Mouse (Mus musculus): ENCODE results near the gene Adgrl3. TPM values are rescaled to one million over a fixed set of nuclear protein-coding genes. Genes with fewer than 3 reads are reported as not detected.
"Not testable (repeated sequence)": the region's sequence is repeated elsewhere in the genome, so short reads cannot be mapped to it uniquely, and the experiment has no call there.

Adgrl3 gene
- polyA plus RNA-seq, 1 experiment from 2014 or later, result 24.5 TPM

DNA sequence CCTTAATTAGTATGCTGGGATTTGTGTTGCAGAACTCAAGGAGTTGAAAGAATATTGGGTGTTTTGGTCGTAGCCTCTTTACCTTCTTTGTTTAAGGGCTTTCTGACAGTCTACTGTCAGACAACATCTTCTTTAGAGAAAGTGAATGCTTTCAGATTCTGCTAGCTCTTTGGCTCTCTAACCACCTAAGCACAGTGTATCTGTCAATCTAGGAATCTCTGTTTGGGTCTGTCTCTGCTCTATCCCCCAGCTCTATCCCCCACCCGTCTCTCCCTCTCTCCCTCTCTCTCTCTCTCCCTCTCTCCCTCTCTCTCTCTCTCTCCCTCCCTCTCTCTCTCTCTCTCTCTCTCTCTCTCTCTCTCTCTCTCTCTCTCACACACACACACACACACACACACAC is 535.2 kb downstream of the Adgrl3 start:
- not testable (repeated sequence) for H3K4me1 ChIP-seq (ENCODE audit: control insufficient read depth, insufficient read depth, low read length); H3K4me3 ChIP-seq (ENCODE audit: low read depth, low read length); H3K9me3 ChIP-seq (replicated peaks; ENCODE audit: control insufficient read depth, low read length); H3K36me3 ChIP-seq (ENCODE audit: control insufficient read depth, insufficient read depth, low read length); H3K27me3 ChIP-seq (replicated peaks; ENCODE audit: control insufficient read depth, insufficient read depth, low read length); H3K4me2 ChIP-seq (ENCODE audit: low read length); ATAC-seq; H3K27ac ChIP-seq (ENCODE audit: low read depth, low read length); DNase-seq (ENCODE audit: low spot score); H3K9ac ChIP-seq (ENCODE audit: low read length)
- WGBS, result 44% methylated on average over 2 of the region's 2 CpGs

GRCm38 (mm10) chr5:81556008-81556407 is 536.1 kb downstream of the Adgrl3 start:
- Histone ChIP-seq H3K9me3 (replicated peaks; ENCODE audit: control insufficient read depth, low read length) (no peaks in the 10 kb centered on the region), H3K27ac (ENCODE audit: low read depth, low read length) (no peak overlapping the region), H3K9ac (ENCODE audit: low read length) (no peak overlapping the region), H3K4me1 (ENCODE audit: control insufficient read depth, insufficient read depth, low read length) (no peaks in the 10 kb centered on the region), H3K4me2 (ENCODE audit: low read length) (no peak overlapping the region), H3K27me3 (replicated peaks; ENCODE audit: control insufficient read depth, insufficient read depth, low read length) (no peaks in the 10 kb centered on the region), H3K4me3 (ENCODE audit: low read depth, low read length) (no peak overlapping the region), H3K36me3 (ENCODE audit: control insufficient read depth, insufficient read depth, low read length) (no peaks in the 10 kb centered on the region)
- DNase-seq (ENCODE audit: low spot score) (peak; percentile 4), ATAC-seq (0 out of 2 replicates have a peak, but pooled peaks have one; percentile 40)
- WGBS, result 85% methylated on average over 8 of the region's 8 CpGs

DNA sequence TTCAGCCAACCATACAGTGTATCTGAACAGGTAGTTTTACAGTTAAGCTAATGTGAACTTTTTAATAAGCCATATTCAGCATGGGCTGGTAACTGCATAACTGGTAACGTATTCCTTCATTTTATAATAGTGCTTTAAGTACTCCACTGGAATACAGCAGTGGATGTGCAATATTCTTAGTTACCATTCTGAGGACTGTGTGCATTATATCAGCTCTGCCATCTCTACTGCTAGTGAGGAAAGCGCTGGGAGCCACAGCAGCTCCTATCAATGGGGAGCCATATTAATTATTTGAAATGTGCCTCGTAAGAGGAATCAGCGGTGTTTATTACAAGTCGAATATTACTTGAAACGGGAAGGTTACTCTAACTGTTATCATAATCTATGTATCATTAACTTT is 539.0 kb downstream of the Adgrl3 start:
- no peak overlapping the region for H3K27ac ChIP-seq (ENCODE audit: low read depth, low read length)
- no peak overlapping the region for H3K4me2 ChIP-seq (ENCODE audit: low read length)
- 91% methylated on average over 6 of the region's 6 CpGs for WGBS
- DNase-seq (ENCODE audit: low spot score) (no peak), ATAC-seq (no peak)
- no peaks in the 10 kb centered on the region for H3K36me3 ChIP-seq (ENCODE audit: control insufficient read depth, insufficient read depth, low read length)
- no peak overlapping the region for H3K4me3 ChIP-seq (ENCODE audit: low read depth, low read length)
- H3K9me3 ChIP-seq (replicated peaks; ENCODE audit: control insufficient read depth, low read length), result no peaks in the 10 kb centered on the region
- H3K4me1 ChIP-seq (ENCODE audit: control insufficient read depth, insufficient read depth, low read length), result no peaks in the 10 kb centered on the region
- no peak overlapping the region for H3K9ac ChIP-seq (ENCODE audit: low read length)
- no peaks in the 10 kb centered on the region for H3K27me3 ChIP-seq (replicated peaks; ENCODE audit: control insufficient read depth, insufficient read depth, low read length)

GRCm38 (mm10) chr5:81564294-81564693 is 544.4 kb downstream of the Adgrl3 start:
- no peak overlapping the region for H3K4me2 ChIP-seq (ENCODE audit: low read length)
- no peaks in the 10 kb centered on the region for H3K27me3 ChIP-seq (replicated peaks; ENCODE audit: control insufficient read depth, insufficient read depth, low read length)
- no peaks in the 10 kb centered on the region for H3K4me1 ChIP-seq (ENCODE audit: control insufficient read depth, insufficient read depth, low read length)
- peak; percentile 68 for DNase-seq (ENCODE audit: low spot score)
- H3K9ac ChIP-seq (ENCODE audit: low read length), result no peak overlapping the region
- H3K9me3 ChIP-seq (replicated peaks; ENCODE audit: control insufficient read depth, low read length), result no peaks in the 10 kb centered on the region
- 73% methylated on average over 1 of the region's 1 CpGs for WGBS
- no peak overlapping the region for H3K27ac ChIP-seq (ENCODE audit: low read depth, low read length)
- no peak overlapping the region for H3K4me3 ChIP-seq (ENCODE audit: low read depth, low read length)
- no peaks in the 10 kb centered on the region for H3K36me3 ChIP-seq (ENCODE audit: control insufficient read depth, insufficient read depth, low read length)
- peak; percentile 68; the same call in 1 of the 2 replicates for ATAC-seq

DNA sequence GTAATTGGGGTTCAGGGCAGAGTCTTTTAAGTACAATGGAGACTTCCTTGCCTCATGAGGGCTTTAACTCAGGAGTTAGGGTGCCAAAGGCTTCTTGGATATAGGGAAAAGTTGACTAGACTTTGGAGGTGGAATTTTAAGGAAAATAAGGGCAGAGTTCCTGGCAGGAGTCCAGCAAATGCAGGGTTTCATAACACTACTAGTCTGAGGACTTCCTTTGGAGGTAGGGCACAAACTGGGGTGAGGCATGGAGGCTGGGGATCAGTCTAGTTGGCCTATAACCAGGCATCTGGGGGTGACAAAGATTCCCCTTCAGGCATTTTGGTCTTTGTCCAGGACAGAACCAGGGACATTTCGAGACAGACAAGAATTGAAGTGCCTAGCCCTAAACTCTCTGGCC is 546.6 kb downstream of the Adgrl3 start:
- no peaks in the 10 kb centered on the region for H3K27me3 ChIP-seq (replicated peaks; ENCODE audit: control insufficient read depth, insufficient read depth, low read length)
- H3K4me1 ChIP-seq (ENCODE audit: control insufficient read depth, insufficient read depth, low read length), result no peaks in the 10 kb centered on the region
- no peak overlapping the region for H3K9ac ChIP-seq (ENCODE audit: low read length)
- H3K27ac ChIP-seq (ENCODE audit: low read depth, low read length), result no peak overlapping the region
- no peak for DNase-seq (ENCODE audit: low spot score)
- no peak overlapping the region for H3K4me3 ChIP-seq (ENCODE audit: low read depth, low read length)
- ATAC-seq, result no peak
- no peaks in the 10 kb centered on the region for H3K36me3 ChIP-seq (ENCODE audit: control insufficient read depth, insufficient read depth, low read length)
- 85% methylated on average over 1 of the region's 1 CpGs for WGBS
- no peaks in the 10 kb centered on the region for H3K9me3 ChIP-seq (replicated peaks; ENCODE audit: control insufficient read depth, low read length)
- H3K4me2 ChIP-seq (ENCODE audit: low read length), result no peak overlapping the region

GRCm38 (mm10) chr5:81568743-81569142 is 548.8 kb downstream of the Adgrl3 start:
- Histone ChIP-seq H3K9ac (ENCODE audit: low read length) (no peak overlapping the region), H3K36me3 (ENCODE audit: control insufficient read depth, insufficient read depth, low read length) (no peaks in the 10 kb centered on the region), H3K4me1 (ENCODE audit: control insufficient read depth, insufficient read depth, low read length) (no peaks in the 10 kb centered on the region), H3K4me2 (ENCODE audit: low read length) (no peak overlapping the region), H3K27me3 (replicated peaks; ENCODE audit: control insufficient read depth, insufficient read depth, low read length) (no peaks in the 10 kb centered on the region), H3K9me3 (replicated peaks; ENCODE audit: control insufficient read depth, low read length) (no peaks in the 10 kb centered on the region), H3K4me3 (ENCODE audit: low read depth, low read length) (no peak overlapping the region), H3K27ac (ENCODE audit: low read depth, low read length) (no peak overlapping the region)
- ATAC-seq (no peak), DNase-seq (ENCODE audit: low spot score) (no peak)
- 86% methylated on average over 1 of the region's 1 CpGs for WGBS

DNA sequence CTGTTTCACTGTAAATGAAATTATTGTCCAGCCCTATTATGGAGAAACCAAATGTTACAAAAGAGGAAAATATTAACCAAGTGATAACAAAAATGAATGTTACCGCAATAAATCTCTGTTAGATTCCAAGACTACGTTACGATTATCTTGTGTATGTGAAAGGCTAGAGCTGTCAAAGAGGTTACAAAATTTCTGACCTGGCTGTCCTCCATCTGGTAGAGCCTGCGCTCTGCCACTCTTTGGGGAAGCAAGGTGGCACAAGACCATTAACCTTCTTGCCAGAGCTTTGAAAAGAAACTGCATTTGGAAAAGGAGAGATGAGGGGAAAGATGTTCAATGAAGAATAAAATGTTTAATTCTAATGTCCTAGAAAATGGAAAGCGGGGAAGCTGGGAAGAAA is 562.9 kb downstream of the Adgrl3 start:
- Histone ChIP-seq H3K9ac (ENCODE audit: low read length) (no peak overlapping the region), H3K9me3 (replicated peaks; ENCODE audit: control insufficient read depth, low read length) (no peaks in the 10 kb centered on the region), H3K27ac (ENCODE audit: low read depth, low read length) (no peak overlapping the region), H3K4me1 (ENCODE audit: control insufficient read depth, insufficient read depth, low read length) (no peaks in the 10 kb centered on the region), H3K4me3 (ENCODE audit: low read depth, low read length) (no peak overlapping the region), H3K27me3 (replicated peaks; ENCODE audit: control insufficient read depth, insufficient read depth, low read length) (no peaks in the 10 kb centered on the region), H3K36me3 (ENCODE audit: control insufficient read depth, insufficient read depth, low read length) (no peaks in the 10 kb centered on the region), H3K4me2 (ENCODE audit: low read length) (no peak overlapping the region)
- WGBS, result 92% methylated on average over 5 of the region's 5 CpGs
- ATAC-seq (no peak), DNase-seq (ENCODE audit: low spot score) (no peak)

- no peaks in the 10 kb centered on the region for H3K9me3 ChIP-seq (replicated peaks; ENCODE audit: control insufficient read depth, low read length)
- DNase-seq (ENCODE audit: low spot score) (no peak), ATAC-seq (no peak)
- no peak overlapping the region for H3K27ac ChIP-seq (ENCODE audit: low read depth, low read length)
- H3K9ac ChIP-seq (ENCODE audit: low read length), result no peak overlapping the region
- no peak overlapping the region for H3K4me3 ChIP-seq (ENCODE audit: low read depth, low read length)
- 41% methylated on average over 3 of the region's 3 CpGs for WGBS
- no peaks in the 10 kb centered on the region for H3K4me1 ChIP-seq (ENCODE audit: control insufficient read depth, insufficient read depth, low read length)
- no peak overlapping the region for H3K4me2 ChIP-seq (ENCODE audit: low read length)
- H3K36me3 ChIP-seq (ENCODE audit: control insufficient read depth, insufficient read depth, low read length), result no peaks in the 10 kb centered on the region
- H3K27me3 ChIP-seq (replicated peaks; ENCODE audit: control insufficient read depth, insufficient read depth, low read length), result no peaks in the 10 kb centered on the region
Measured at GRCm38 (mm10) chr5:81583425-81583824, 563.5 kb downstream of the Adgrl3 start.

DNA sequence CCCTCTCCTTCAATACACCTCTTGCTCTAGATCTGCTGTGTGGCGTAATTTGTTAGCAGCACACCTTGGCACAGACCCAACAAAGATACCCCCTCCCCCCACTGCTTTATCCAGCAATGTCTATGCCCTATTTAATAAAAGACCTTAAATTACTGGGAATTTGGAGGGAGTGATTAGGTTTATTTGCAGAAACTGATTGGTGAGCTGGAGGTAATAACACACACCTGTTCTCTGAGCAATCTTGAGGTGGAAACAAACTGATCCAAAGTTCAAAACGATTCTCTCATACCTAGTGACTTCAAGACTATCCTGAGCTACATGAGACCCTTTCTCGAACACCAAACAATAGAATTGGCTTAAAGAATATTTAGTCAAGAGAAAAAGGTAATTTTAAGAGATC is 565.0 kb downstream of the Adgrl3 start:
- no peak overlapping the region for H3K4me2 ChIP-seq (ENCODE audit: low read length)
- no peaks in the 10 kb centered on the region for H3K27me3 ChIP-seq (replicated peaks; ENCODE audit: control insufficient read depth, insufficient read depth, low read length)
- DNase-seq (ENCODE audit: low spot score) (no peak), ATAC-seq (no peak)
- no peak overlapping the region for H3K9ac ChIP-seq (ENCODE audit: low read length)
- no peaks in the 10 kb centered on the region for H3K36me3 ChIP-seq (ENCODE audit: control insufficient read depth, insufficient read depth, low read length)
- WGBS, result 65% methylated on average over 3 of the region's 3 CpGs
- no peak overlapping the region for H3K4me3 ChIP-seq (ENCODE audit: low read depth, low read length)
- no peaks in the 10 kb centered on the region for H3K9me3 ChIP-seq (replicated peaks; ENCODE audit: control insufficient read depth, low read length)
- no peaks in the 10 kb centered on the region for H3K4me1 ChIP-seq (ENCODE audit: control insufficient read depth, insufficient read depth, low read length)
- H3K27ac ChIP-seq (ENCODE audit: low read depth, low read length), result no peak overlapping the region

All from forebrain, embryonic 14.5 days (tissue).